Mouse (Mus musculus) thymus, adult 2 months (tissue): ENCODE data around the gene Npnt. TPM values are rescaled to one million over a fixed set of nuclear protein-coding genes. Genes with fewer than 3 reads are reported as not detected.

Experiments
- DNase-seq: peaks from one replicate; pipeline ENCODE4 v3.0.0; 2021
- H3K27ac ChIP-seq: fragments of 200-500 bp; 2 replicates; pipeline ENCODE4 v1.5.1; 2012; ENCODE audit warnings: low read length, control low read depth; ENCODE audit not compliant: control insufficient read depth, insufficient read depth
- H3K27me3 ChIP-seq: fragments of 200-500 bp; 2 replicates; pipeline ENCODE4 v1.6.1; 2012; ENCODE audit warnings: mild to moderate bottlenecking, low read length, moderate library complexity, mixed read lengths; ENCODE audit not compliant: control insufficient read depth, insufficient read depth
- H3K36me3 ChIP-seq: fragments of 200-500 bp; 2 replicates; pipeline ENCODE4 v1.6.1; 2012; ENCODE audit warnings: mild to moderate bottlenecking, low read length, moderate library complexity; ENCODE audit not compliant: control insufficient read depth, insufficient read depth
- H3K4me1 ChIP-seq: fragments of 200-500 bp; replicated peaks from 2 replicates; pipeline ENCODE4 v1.6.1; 2012; ENCODE audit warnings: low read length; ENCODE audit not compliant: control insufficient read depth, insufficient read depth
- H3K4me3 ChIP-seq: fragments of 200-500 bp; 2 replicates; pipeline ENCODE4 v1.5.1; 2012; ENCODE audit warnings: mild to moderate bottlenecking, low read length, control low read depth, moderate library complexity; ENCODE audit not compliant: control insufficient read depth, insufficient read depth
- CTCF ChIP-seq: fragments of 200-500 bp; IDR thresholded peaks from 2 replicates; pipeline ENCODE4 v1.5.1; 2012; ENCODE audit warnings: mild to moderate bottlenecking, control low read depth, low read length, moderate library complexity, borderline replicate concordance; ENCODE audit not compliant: control insufficient read depth, poor library complexity, insufficient read depth; ENCODE audit errors: extremely low read depth
- POLR2A ChIP-seq: fragments of 200-500 bp; IDR thresholded peaks from 2 replicates; pipeline ENCODE4 v1.6.1; 2012; ENCODE audit warnings: mild to moderate bottlenecking, low read length, control low read depth, moderate library complexity; ENCODE audit not compliant: control insufficient read depth, poor library complexity, insufficient read depth; ENCODE audit errors: extremely low read depth
- WGBS: fragments of 180-500 bp; shearing (Covaris S2); methylation state at CpG from one replicate; pipeline ENCODE4 v1.1.7; 2018; 5-methylcytosine and 5-hydroxymethylcytosine counted together
- polyA plus RNA-seq: library from polyadenylated mRNA; depleted of rRNA; stranded (reverse); fragments of >200 nt; gene quantifications from 2 replicates; pipeline ENCODE4 v1.2.3, GENCODE M21; 2012

Npnt gene
- polyA plus RNA-seq, 1 experiment = 10.5 TPM

GRCm38 (mm10) chr3:132873251-132873650 lies 76.8 kb downstream of the Npnt start:
- 30% methylated on average over 6 of the region's 6 CpGs for WGBS
- no peak overlapping the region for H3K27ac ChIP-seq
- no peak overlapping the region for H3K4me3 ChIP-seq
- TF ChIP-seq CTCF = no peak
- TF ChIP-seq POLR2A = no peak
- H3K4me1 ChIP-seq = no peaks in the 10 kb centered on the region
- no peaks in the 10 kb centered on the region for H3K36me3 ChIP-seq
- no peak for DNase-seq
- no peaks in the 10 kb centered on the region for H3K27me3 ChIP-seq

- Histone ChIP-seq H3K27ac (no peak overlapping the region), H3K4me1 (no peaks in the 10 kb centered on the region), H3K4me3 (no peak overlapping the region), H3K27me3 (no peaks in the 10 kb centered on the region), H3K36me3 (no peaks in the 10 kb centered on the region)
- TF ChIP-seq POLR2A = no peak
- TF ChIP-seq CTCF = no peak
- WGBS = 52% methylated on average over 9 of the region's 9 CpGs
- DNase-seq = no peak
Measured at GRCm38 (mm10) chr3:132871318-132871904, 78.7 kb downstream of the Npnt start.

- H3K4me1 ChIP-seq = no peaks in the 10 kb centered on the region
- DNase-seq = no peak
- WGBS = 93% methylated on average over 6 of the region's 6 CpGs
- H3K27me3 ChIP-seq = no peaks in the 10 kb centered on the region
- no peak overlapping the region for H3K4me3 ChIP-seq
- TF ChIP-seq POLR2A = no peak
- no peak for TF ChIP-seq CTCF
- no peak overlapping the region for H3K27ac ChIP-seq
- no peaks in the 10 kb centered on the region for H3K36me3 ChIP-seq
Measured at GRCm38 (mm10) chr3:132870079-132870478, 80.0 kb downstream of the Npnt start.

GRCm38 (mm10) chr3:132868838-132869237 lies 81.3 kb downstream of the Npnt start:
- Histone ChIP-seq H3K36me3 (no peaks in the 10 kb centered on the region), H3K27me3 (no peaks in the 10 kb centered on the region), H3K27ac (no peak overlapping the region), H3K4me3 (no peak overlapping the region), H3K4me1 (no peaks in the 10 kb centered on the region)
- no peak for TF ChIP-seq POLR2A
- TF ChIP-seq CTCF = no peak
- WGBS = 82% methylated on average over 2 of the region's 2 CpGs
- DNase-seq = no peak

- no peaks in the 10 kb centered on the region for H3K4me1 ChIP-seq
- WGBS = 95% methylated on average over 3 of the region's 3 CpGs
- no peaks in the 10 kb centered on the region for H3K36me3 ChIP-seq
- H3K4me3 ChIP-seq = no peak overlapping the region
- H3K27me3 ChIP-seq = no peaks in the 10 kb centered on the region
- DNase-seq = no peak
- TF ChIP-seq POLR2A (no peak), CTCF (no peak)
- H3K27ac ChIP-seq = no peak overlapping the region
Measured at GRCm38 (mm10) chr3:132866984-132867383, 83.1 kb downstream of the Npnt start.

GRCm38 (mm10) chr3:132865596-132865995 lies 84.5 kb downstream of the Npnt start:
- TF ChIP-seq CTCF (no peak), POLR2A (no peak)
- no peaks in the 10 kb centered on the region for H3K4me1 ChIP-seq
- DNase-seq = no peak
- WGBS = 93% methylated on average over 4 of the region's 4 CpGs
- no peaks in the 10 kb centered on the region for H3K36me3 ChIP-seq
- no peaks in the 10 kb centered on the region for H3K27me3 ChIP-seq
- no peak overlapping the region for H3K4me3 ChIP-seq
- H3K27ac ChIP-seq = no peak overlapping the region

GRCm38 (mm10) chr3:132864986-132865385 lies 85.1 kb downstream of the Npnt start:
- H3K27ac ChIP-seq = no peak overlapping the region
- H3K4me3 ChIP-seq = no peak overlapping the region
- 33% methylated on average over 8 of the region's 8 CpGs for WGBS
- no peaks in the 10 kb centered on the region for H3K36me3 ChIP-seq
- no peak for DNase-seq
- no peaks in the 10 kb centered on the region for H3K27me3 ChIP-seq
- peaks cover 1% of the 10 kb centered on the region; the same call in 1 of the 2 replicates for H3K4me1 ChIP-seq
- TF ChIP-seq POLR2A (no peak), CTCF (no peak)
